Mouse (Mus musculus) MEL (cell line): ENCODE measurements around the gene Ces1d. TPM values are rescaled to one million over a fixed set of nuclear protein-coding genes. Genes with fewer than 3 reads are reported as not detected.

Source experiments
- DNase-seq: peaks from one replicate; pipeline ENCODE4 v3.0.0; 2011; ENCODE audit warnings: low read depth, low spot score
- H3K27ac ChIP-seq: 2 replicates; pipeline ENCODE4 v1.5.1; 2012; ENCODE audit warnings: low read depth, mild to moderate bottlenecking, control low read depth, low read length, moderate library complexity; ENCODE audit not compliant: control insufficient read depth
- H3K27me3 ChIP-seq, 2 experiments: fragments of 150-350 bp in 1 of 2; sonication (generic) in 1 of 2; 2 replicates each; pipeline ENCODE4 v1.6.1; 2012; ENCODE audit warnings: low read length in 2 of 2, mild to moderate bottlenecking in 2 of 2, improper control_type of control experiment in 1 of 2, moderate library complexity in 1 of 2; ENCODE audit not compliant: insufficient read depth in 2 of 2, control insufficient read depth in 1 of 2
- H3K36me3 ChIP-seq, 2 experiments: 2 replicates each; pipeline ENCODE4 v1.6.1; 2012 to 2014; ENCODE audit warnings: low read length in 2 of 2, improper control_type of control experiment in 1 of 2, inconsistent platforms in 1 of 2, mild to moderate bottlenecking in 1 of 2; ENCODE audit not compliant: insufficient read depth in 2 of 2, control insufficient read depth in 1 of 2
- H3K4me1 ChIP-seq, 2 experiments: fragments of 150-350 bp in 1 of 2; sonication (generic) in 1 of 2; 2 replicates each; pipeline ENCODE4 v1.6.1; 2012; ENCODE audit warnings: low read length in 2 of 2, improper control_type of control experiment in 1 of 2, mild to moderate bottlenecking in 1 of 2; ENCODE audit not compliant: insufficient read depth in 2 of 2, control insufficient read depth in 1 of 2
- H3K4me3 ChIP-seq, 2 experiments: fragments of 150-350 bp in 1 of 2; sonication (generic) in 1 of 2; 2 replicates each; pipeline ENCODE4 v1.5.1; 2012; ENCODE audit warnings: low read depth in 2 of 2, low read length in 2 of 2, mild to moderate bottlenecking in 2 of 2, moderate library complexity in 2 of 2, control low read depth in 1 of 2, improper control_type of control experiment in 1 of 2; ENCODE audit not compliant: control insufficient read depth in 1 of 2, insufficient read depth in 1 of 2
- H3K79me2 ChIP-seq: 2 replicates; pipeline ENCODE4 v1.6.1; 2012; ENCODE audit warnings: mild to moderate bottlenecking, low read length, moderate library complexity; ENCODE audit not compliant: control insufficient read depth, poor library complexity, insufficient read depth
- H3K9ac ChIP-seq: 2 replicates; pipeline ENCODE4 v1.6.1; 2012; ENCODE audit warnings: low read depth, mild to moderate bottlenecking, control low read depth, low read length, moderate library complexity; ENCODE audit not compliant: control insufficient read depth, poor library complexity, severe bottlenecking
- H3K9me3 ChIP-seq: fragments of 150-350 bp; sonication (generic); replicated peaks from 2 replicates; pipeline ENCODE4 v1.6.1; 2012; ENCODE audit warnings: mild to moderate bottlenecking, low read length, improper control_type of control experiment, moderate library complexity; ENCODE audit not compliant: insufficient read depth
- CTCF ChIP-seq, 3 experiments: IDR thresholded peaks in 2 of 3; conservative IDR thresholded peaks in 1 of 3; 2 replicates each; pipeline ENCODE4 v1.5.1; 2011 to 2012; ENCODE audit warnings: low read length in 3 of 3, low read depth in 2 of 3, mild to moderate bottlenecking in 2 of 3, improper control_type of control experiment in 1 of 3, inconsistent platforms in 1 of 3, mixed read lengths in 1 of 3, moderate library complexity in 1 of 3; ENCODE audit not compliant: control insufficient read depth in 1 of 3, insufficient read depth in 1 of 3, poor library complexity in 1 of 3, severe bottlenecking in 1 of 3
- E2F4 ChIP-seq: IDR thresholded peaks from 2 replicates; pipeline ENCODE4 v1.6.1; 2011; ENCODE audit warnings: low read depth, low read length, improper control_type of control experiment, borderline replicate concordance
- ELF1 ChIP-seq: IDR thresholded peaks from 2 replicates; pipeline ENCODE4 v1.6.1; 2014; ENCODE audit warnings: low read depth, mild to moderate bottlenecking, inconsistent platforms, low read length, improper control_type of control experiment, moderate library complexity
- EP300 ChIP-seq, 2 experiments: IDR thresholded peaks; 2 replicates each; pipeline ENCODE4 v1.6.1; 2011; ENCODE audit warnings: improper control_type of control experiment in 2 of 2, low read length in 2 of 2, low read depth in 1 of 2, mild to moderate bottlenecking in 1 of 2
- ETS1 ChIP-seq: IDR thresholded peaks from 2 replicates; pipeline ENCODE4 v1.6.1; 2012; ENCODE audit warnings: low read depth, mild to moderate bottlenecking, inconsistent platforms, low read length, improper control_type of control experiment, moderate library complexity
- GABPA ChIP-seq: IDR thresholded peaks from 2 replicates; pipeline ENCODE4 v1.6.1; 2012; ENCODE audit warnings: low read depth, mild to moderate bottlenecking, inconsistent platforms, low read length, improper control_type of control experiment, moderate library complexity
- GATA1 ChIP-seq: IDR thresholded peaks from 2 replicates; pipeline ENCODE4 v1.6.1; 2011; ENCODE audit warnings: low read depth, low read length, improper control_type of control experiment
- HCFC1 ChIP-seq: IDR thresholded peaks from 2 replicates; pipeline ENCODE4 v1.6.1; 2012; ENCODE audit warnings: low read depth, mild to moderate bottlenecking, inconsistent platforms, low read length, improper control_type of control experiment, moderate library complexity
- JUND ChIP-seq: IDR thresholded peaks from 2 replicates; pipeline ENCODE4 v1.6.1; 2011; ENCODE audit warnings: low read depth, mild to moderate bottlenecking, improper control_type of control experiment, low read length
- MAFK ChIP-seq: IDR thresholded peaks from 2 replicates; pipeline ENCODE4 v1.6.1; 2011; ENCODE audit warnings: low read depth, mild to moderate bottlenecking, low read length, improper control_type of control experiment, borderline replicate concordance
- MAX ChIP-seq: IDR thresholded peaks from 2 replicates; pipeline ENCODE4 v1.6.1; 2011; ENCODE audit warnings: low read length, improper control_type of control experiment
- MAZ ChIP-seq: IDR thresholded peaks from 2 replicates; pipeline ENCODE4 v1.6.1; 2012; ENCODE audit warnings: low read depth, mild to moderate bottlenecking, inconsistent platforms, low read length, improper control_type of control experiment
- MEF2A ChIP-seq: IDR thresholded peaks from 2 replicates; pipeline ENCODE4 v1.6.1; 2014; ENCODE audit warnings: low read depth, mild to moderate bottlenecking, inconsistent platforms, low read length, improper control_type of control experiment; ENCODE audit not compliant: poor library complexity, insufficient replicate concordance, severe bottlenecking; ENCODE audit errors: extremely low read depth
- NELFE ChIP-seq: IDR thresholded peaks from 2 replicates; pipeline ENCODE4 v1.6.1; 2011; ENCODE audit warnings: low read depth, low read length, improper control_type of control experiment
- NRF1 ChIP-seq: IDR thresholded peaks from 2 replicates; pipeline ENCODE4 v1.6.1; 2014; ENCODE audit warnings: low read depth, mild to moderate bottlenecking, inconsistent platforms, low read length, improper control_type of control experiment, moderate library complexity; ENCODE audit not compliant: poor library complexity, insufficient read depth, severe bottlenecking
- POLR2A ChIP-seq, 2 experiments: IDR thresholded peaks; 2 replicates each; pipeline ENCODE4 v1.6.1; 2011 to 2012; ENCODE audit warnings: low read length in 2 of 2, mild to moderate bottlenecking in 2 of 2, control low read depth in 1 of 2, improper control_type of control experiment in 1 of 2, low read depth in 1 of 2, moderate library complexity in 1 of 2; ENCODE audit not compliant: control insufficient read depth in 1 of 2, insufficient read depth in 1 of 2, poor library complexity in 1 of 2
- POLR2AphosphoS5 ChIP-seq: IDR thresholded peaks from 2 replicates; pipeline ENCODE4 v1.6.1; 2012; ENCODE audit warnings: low read depth, borderline replicate concordance, mild to moderate bottlenecking, inconsistent platforms, low read length, moderate library complexity, mixed read lengths
- RAD21 ChIP-seq: IDR thresholded peaks from 2 replicates; pipeline ENCODE4 v1.6.1; 2011; ENCODE audit warnings: mild to moderate bottlenecking, low read depth, low read length, improper control_type of control experiment
- RCOR1 ChIP-seq: IDR thresholded peaks from 2 replicates; pipeline ENCODE4 v1.6.1; 2012; ENCODE audit warnings: low read depth, mild to moderate bottlenecking, inconsistent platforms, low read length, improper control_type of control experiment
- SIN3A ChIP-seq: IDR thresholded peaks from 2 replicates; pipeline ENCODE4 v1.6.1; 2012; ENCODE audit warnings: low read length, improper control_type of control experiment, inconsistent platforms
- TAL1 ChIP-seq: IDR thresholded peaks from 2 replicates; pipeline ENCODE4 v1.6.1; 2012; ENCODE audit warnings: mild to moderate bottlenecking, inconsistent platforms, low read length, moderate library complexity, mixed read lengths
- TCF12 ChIP-seq: IDR thresholded peaks from 2 replicates; pipeline ENCODE4 v1.6.1; 2014; ENCODE audit warnings: low read depth, mild to moderate bottlenecking, inconsistent platforms, low read length, improper control_type of control experiment, moderate library complexity
- UBTF ChIP-seq: IDR thresholded peaks from 2 replicates; pipeline ENCODE4 v1.6.1; 2012; ENCODE audit warnings: low read depth, mild to moderate bottlenecking, inconsistent platforms, low read length, improper control_type of control experiment, moderate library complexity, borderline replicate concordance; ENCODE audit not compliant: insufficient read depth
- ZC3H11A ChIP-seq: IDR thresholded peaks from 2 replicates; pipeline ENCODE4 v1.6.1; 2012; ENCODE audit warnings: low read depth, mild to moderate bottlenecking, inconsistent platforms, low read length, improper control_type of control experiment
- ZMIZ1 ChIP-seq: IDR thresholded peaks from 2 replicates; pipeline ENCODE4 v1.6.1; 2012; ENCODE audit warnings: low read depth, mild to moderate bottlenecking, inconsistent platforms, low read length, improper control_type of control experiment, moderate library complexity
- ZNF384 ChIP-seq: IDR thresholded peaks from 2 replicates; pipeline ENCODE4 v1.6.1; 2012; ENCODE audit warnings: low read depth, mild to moderate bottlenecking, inconsistent platforms, low read length, improper control_type of control experiment
- polyA plus RNA-seq, 2 experiments: library from polyadenylated mRNA; stranded (reverse) in 1 of 2; unstranded in 1 of 2; fragments of >175 nt in 1 of 2; fragments of >200 nt in 1 of 2; gene quantifications; 2 replicates each; pipeline versions ENCODE4 v1.2.1 to v1.2.4; 2012; ENCODE audit warnings: low replicate concordance in 2 of 2, low read depth in 1 of 2; ENCODE audit not compliant: insufficient read length in 2 of 2, insufficient read depth in 1 of 2, missing spikeins in 1 of 2
- total RNA-seq: library from RNA; depleted of rRNA; stranded (reverse); fragments of 300-350 nt; gene quantifications from 2 replicates; pipeline ENCODE4 v1.2.3, GENCODE M21; 2012

Gene Ces1d
- total and polyA plus RNA-seq, 3 experiments: not detected

DNA sequence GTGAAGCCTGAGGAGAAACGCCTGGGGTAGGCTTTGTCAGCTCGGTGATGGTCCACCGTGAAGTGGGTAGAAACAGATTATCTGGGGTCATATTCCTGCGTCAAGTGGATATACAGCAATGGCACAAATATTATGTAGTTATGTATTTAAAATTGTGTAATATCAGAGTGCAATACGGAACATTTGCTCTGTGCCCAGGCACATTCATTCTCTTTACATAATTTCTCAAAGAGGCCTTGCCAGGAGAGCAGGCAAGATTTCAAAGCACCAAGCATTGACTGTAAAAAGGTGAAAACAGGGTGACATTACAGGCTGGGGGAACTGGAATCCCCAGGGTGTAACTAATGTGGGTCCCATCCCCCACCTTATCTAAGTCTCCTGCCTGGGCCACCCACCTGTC lies 1.2 kb downstream of the Ces1d start:
- DNase-seq: no peak
- Histone ChIP-seq H3K27me3 (no peaks in the 10 kb centered on the region), H3K27ac (no peak overlapping the region), H3K9me3 (no peaks in the 10 kb centered on the region), H3K4me3 (no peak overlapping the region), H3K36me3 (no peaks in the 10 kb centered on the region), H3K9ac (no peak overlapping the region), H3K79me2 (no peaks in the 10 kb centered on the region), H3K4me1 (no peaks in the 10 kb centered on the region)
- TF ChIP-seq RAD21 (no peak), GATA1 (no peak), ZNF384 (no peak), ELF1 (no peak), TAL1 (no peak), HCFC1 (no peak), ZMIZ1 (no peak), SIN3A (no peak), CTCF (IDR thresholded peaks at IDR 0.05 in 2 of 3, conservative IDR thresholded peaks at IDR 0.05 in 1 of 3; ENCODE audit: control insufficient read depth in 1 of 3, insufficient read depth in 1 of 3, low read depth in 2 of 3, low read length in 3 of 3, poor library complexity in 1 of 3, severe bottlenecking in 1 of 3) (no peak), MEF2A (no peak), E2F4 (no peak), TCF12 (no peak), POLR2A (IDR thresholded peaks at IDR 0.05; ENCODE audit: control insufficient read depth in 1 of 2, insufficient read depth in 1 of 2, low read depth in 1 of 2, low read length in 2 of 2, poor library complexity in 1 of 2) (no peak), POLR2AphosphoS5 (no peak), ETS1 (no peak)

DNA sequence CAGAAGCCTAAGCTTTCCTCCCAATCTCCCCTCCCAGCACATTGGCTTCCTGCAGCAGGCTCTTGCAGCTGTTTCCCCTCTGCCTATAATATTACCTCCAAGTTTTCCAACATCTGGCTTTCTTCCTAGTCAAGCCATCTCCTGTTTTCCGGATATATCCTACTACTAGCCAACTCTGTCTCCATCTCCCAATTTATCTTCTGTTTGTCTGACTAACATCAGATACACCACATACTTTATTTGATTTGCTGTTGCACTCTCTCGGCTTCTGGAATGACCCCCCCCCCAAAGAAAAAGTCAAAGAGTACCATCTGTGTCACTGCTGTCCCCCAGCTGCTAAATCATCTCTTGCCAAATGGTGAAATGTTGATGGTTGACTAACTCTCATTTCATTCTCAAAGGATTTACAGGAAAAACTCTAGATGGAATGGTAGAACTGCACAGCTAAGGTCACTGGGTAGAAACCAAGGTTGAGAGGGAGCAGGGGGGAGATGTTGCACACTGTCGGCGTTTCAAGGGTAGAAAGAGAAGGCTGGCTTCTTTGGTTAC lies 17.0 kb downstream of the Ces1d start:
- DNase-seq: no peak
- H3K27me3 ChIP-seq: no peaks in the 10 kb centered on the region
- H3K4me3 ChIP-seq: no peak overlapping the region
- no peaks in the 10 kb centered on the region for H3K36me3 ChIP-seq
- no peak for TF ChIP-seq ZC3H11A
- TF ChIP-seq MAZ: no peak
- TF ChIP-seq E2F4: no peak
- TF ChIP-seq JUND: no peak
- TF ChIP-seq POLR2AphosphoS5: no peak
- no peak for TF ChIP-seq TCF12
- TF ChIP-seq NELFE: no peak
- TF ChIP-seq MAFK: no peak
- TF ChIP-seq GABPA: no peak
- no peak for TF ChIP-seq GATA1
- TF ChIP-seq MAX: no peak
- TF ChIP-seq EP300 (IDR thresholded peaks at IDR 0.05; ENCODE audit: low read depth in 1 of 2, low read length in 2 of 2): no peak
- no peak for TF ChIP-seq RAD21
- no peak for TF ChIP-seq ETS1
- TF ChIP-seq RCOR1: no peak
- no peak for TF ChIP-seq MEF2A
- TF ChIP-seq SIN3A: no peak
- TF ChIP-seq UBTF: no peak
- TF ChIP-seq ZNF384: no peak
- TF ChIP-seq NRF1: no peak
- no peak overlapping the region for H3K9ac ChIP-seq
- H3K4me1 ChIP-seq: no peaks in the 10 kb centered on the region
- no peaks in the 10 kb centered on the region for H3K79me2 ChIP-seq
- H3K27ac ChIP-seq: no peak overlapping the region
- no peaks in the 10 kb centered on the region for H3K9me3 ChIP-seq
